Mouse (Mus musculus): ENCODE results near the gene Gmnn.
"Not testable (repeated sequence)": the region's sequence is repeated elsewhere in the genome, so short reads cannot be mapped to it uniquely, and the experiment has no call there.

Gmnn gene

GRCm38 (mm10) chr13:24761403-24762227, at the start of gene Gmnn:
Gmnn (minus strand) TSS chr13:24761923.
- peak; percentile 82 for DNase-seq (ENCODE audit: low spot score)

- DNase-seq (ENCODE audit: low spot score) = no peak
These were observed 44.4 kb upstream of the Gmnn start for GRCm38 (mm10) chr13:24806079-24806478.

- DNase-seq (ENCODE audit: low spot score) = no peak
These were observed 41.5 kb upstream of the Gmnn start for GRCm38 (mm10) chr13:24803196-24803595.

GRCm38 (mm10) chr13:24802131-24802691, 40.5 kb upstream of the Gmnn start:
- no peak for DNase-seq (ENCODE audit: low spot score)

- DNase-seq (ENCODE audit: low spot score) = peak; percentile 48
These were observed 39.7 kb upstream of the Gmnn start, which contains the start of gene BC005537 for GRCm38 (mm10) chr13:24801308-24801921. BC005537 (plus strand) TSS chr13:24801657.

GRCm38 (mm10) chr13:24800674-24801307, 39.1 kb upstream of the Gmnn start:
- peak; percentile 95 for DNase-seq (ENCODE audit: low spot score)

- DNase-seq (ENCODE audit: low spot score) = no peak
These were observed 38.4 kb upstream of the Gmnn start for GRCm38 (mm10) chr13:24799925-24800673.

GRCm38 (mm10) chr13:24799378-24799777, 37.7 kb upstream of the Gmnn start:
- no peak for DNase-seq (ENCODE audit: low spot score)

GRCm38 (mm10) chr13:24798686-24799085, 37.0 kb upstream of the Gmnn start:
- no peak for DNase-seq (ENCODE audit: low spot score)

- DNase-seq (ENCODE audit: low spot score) = no peak
These were observed 30.8 kb upstream of the Gmnn start for GRCm38 (mm10) chr13:24792411-24793045.

- DNase-seq (ENCODE audit: low spot score) = no peak
These were observed 29.6 kb upstream of the Gmnn start for GRCm38 (mm10) chr13:24791349-24791748.

- no peak for DNase-seq (ENCODE audit: low spot score)
These were observed 25.8 kb upstream of the Gmnn start for GRCm38 (mm10) chr13:24787477-24787876.

GRCm38 (mm10) chr13:24786014-24786490, 24.3 kb upstream of the Gmnn start:
- DNase-seq (ENCODE audit: low spot score) = no peak

- DNase-seq (ENCODE audit: low spot score) = no peak
These were observed 20.2 kb upstream of the Gmnn start for GRCm38 (mm10) chr13:24781916-24782315.

- DNase-seq (ENCODE audit: low spot score) = no peak
These were observed 17.1 kb upstream of the Gmnn start for GRCm38 (mm10) chr13:24778706-24779380.

GRCm38 (mm10) chr13:24778026-24778425, 16.3 kb upstream of the Gmnn start:
- DNase-seq (ENCODE audit: low spot score) = no peak

GRCm38 (mm10) chr13:24776146-24776844, 14.6 kb upstream of the Gmnn start:
- DNase-seq (ENCODE audit: low spot score) = peak; percentile 47

GRCm38 (mm10) chr13:24771482-24771881, 9.8 kb upstream of the Gmnn start:
- not testable (repeated sequence) for DNase-seq (ENCODE audit: low spot score)

- not testable (repeated sequence) for DNase-seq (ENCODE audit: low spot score)
These were observed 6.1 kb upstream of the Gmnn start for GRCm38 (mm10) chr13:24767809-24768208.

GRCm38 (mm10) chr13:24762254-24762653, 531 bp upstream of the Gmnn start:
- no peak for DNase-seq (ENCODE audit: low spot score)

Data from ovary, postnatal 14 days (tissue).